Mouse (Mus musculus) midbrain, embryonic 16.5 days (tissue): ENCODE measurements around the gene Aurka. TPM values are rescaled to one million over a fixed set of nuclear protein-coding genes. Genes with fewer than 3 reads are reported as not detected.

Source experiments
- ATAC-seq: fragments of 200-750 bp; cut with Nextera tagmentation; 2 replicates; pipeline ENCODE4 v1.8.0; 2017; ENCODE audit warnings: moderate TSS enrichment
- H3K27ac ChIP-seq: fragments of 300-500 bp; sonication (generic); 2 replicates; pipeline ENCODE4 v1.5.1; 2014; ENCODE audit warnings: mild to moderate bottlenecking, low read length, mixed read lengths
- H3K27me3 ChIP-seq: fragments of 300-500 bp; sonication (generic); 2 replicates; pipeline ENCODE4 v1.6.1; 2014; ENCODE audit warnings: low read depth, low read length, mixed read lengths; ENCODE audit not compliant: control insufficient read depth, insufficient read depth
- H3K36me3 ChIP-seq: fragments of 300-500 bp; sonication (generic); 2 replicates; pipeline ENCODE4 v1.6.1; 2014; ENCODE audit warnings: mild to moderate bottlenecking, low read length, moderate library complexity, mixed read lengths; ENCODE audit not compliant: control insufficient read depth, insufficient read depth
- H3K4me1 ChIP-seq: fragments of 300-500 bp; sonication (generic); 2 replicates; pipeline ENCODE4 v1.6.1; 2014; ENCODE audit warnings: mild to moderate bottlenecking, low read length, mixed read lengths; ENCODE audit not compliant: control insufficient read depth, insufficient read depth
- H3K4me2 ChIP-seq: fragments of 300-500 bp; sonication (generic); 2 replicates; pipeline ENCODE4 v1.6.1; 2014; ENCODE audit warnings: mild to moderate bottlenecking, low read length, mixed read lengths
- H3K4me3 ChIP-seq: fragments of 300-500 bp; sonication (generic); 2 replicates; pipeline ENCODE4 v1.5.1; 2014; ENCODE audit warnings: low read depth, mild to moderate bottlenecking, low read length, moderate library complexity, mixed read lengths
- H3K9ac ChIP-seq: fragments of 300-500 bp; sonication (generic); 2 replicates; pipeline ENCODE4 v1.6.1; 2014; ENCODE audit warnings: low read depth, low read length, mixed read lengths
- H3K9me3 ChIP-seq: fragments of 300-500 bp; sonication (generic); replicated peaks from 2 replicates; pipeline ENCODE4 v1.6.1; 2014; ENCODE audit warnings: mild to moderate bottlenecking, low read length, mixed read lengths; ENCODE audit not compliant: control insufficient read depth, poor library complexity, severe bottlenecking
- WGBS: fragments of 180-500 bp; shearing (Covaris S2); extraction: QIAGEN DNeasy Blood & Tissue Kit; methylation state at CpG from one replicate; pipeline ENCODE4 v1.1.7; 2014; 5-methylcytosine and 5-hydroxymethylcytosine counted together
- polyA plus RNA-seq: library from polyadenylated mRNA; unstranded; fragments of >200 nt; fragmentation: Nextera tagmentation; extraction: Ambion mirVana; gene quantifications from 2 replicates; pipeline ENCODE4 v1.2.1, GENCODE M21; 2015

Gene Aurka
- polyA plus RNA-seq, 1 experiment from 2014 or later = 10.4 TPM

DNA sequence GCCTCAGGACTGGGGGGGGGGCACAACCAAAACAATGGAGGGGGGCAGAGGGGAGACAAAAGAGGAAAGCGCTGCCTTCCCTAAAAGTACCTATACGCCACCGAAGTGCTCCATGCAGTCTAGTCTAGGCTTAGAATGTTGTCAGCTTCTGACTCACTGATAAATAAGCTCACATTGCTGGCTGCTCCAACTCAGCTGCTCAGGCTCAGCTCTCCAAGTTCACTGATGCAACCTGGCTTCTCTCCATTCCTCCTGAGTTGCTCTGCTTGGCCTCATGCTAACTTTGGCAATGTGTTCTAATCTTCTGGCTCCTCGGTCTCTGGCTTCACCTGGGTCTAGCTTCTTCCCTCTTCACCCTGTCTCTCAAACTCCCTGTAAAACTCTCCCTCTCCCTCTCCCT lies 6.2 kb upstream of the Aurka start:
- H3K4me1 ChIP-seq = peaks cover 6% of the 10 kb centered on the region
- peaks cover 42% of the 10 kb centered on the region for H3K36me3 ChIP-seq
- no peaks in the 10 kb centered on the region for H3K27me3 ChIP-seq
- H3K9ac ChIP-seq = no peak overlapping the region
- 90% methylated on average over 4 of the region's 4 CpGs for WGBS
- ATAC-seq = no peak
- no peak overlapping the region for H3K4me3 ChIP-seq
- no peak overlapping the region for H3K4me2 ChIP-seq
- no peaks in the 10 kb centered on the region for H3K9me3 ChIP-seq
- H3K27ac ChIP-seq = no peak overlapping the region

GRCm38 (mm10) chr2:172371258-172371657 lies 923 bp upstream of the Aurka start:
- no peak for ATAC-seq
- under 1% methylated on average over 11 of the region's 11 CpGs for WGBS
- H3K27me3 ChIP-seq = no peaks in the 10 kb centered on the region

GRCm38 (mm10) chr2:172363176-172363575 lies 7.2 kb downstream of the Aurka start:
- WGBS = 90% methylated on average over 7 of the region's 7 CpGs
- ATAC-seq = no peak

More at GRCm38 (mm10) chr2:172371258-172371657, 923 bp upstream of the Aurka start:
- peaks cover 14% of the 10 kb centered on the region for H3K4me1 ChIP-seq
- peak overlapping the region; percentile 80 for H3K27ac ChIP-seq
- H3K36me3 ChIP-seq = peaks cover 13% of the 10 kb centered on the region
- peak overlapping the region; percentile 97 for H3K4me3 ChIP-seq
- H3K4me2 ChIP-seq = peak overlapping the region; percentile 78
- H3K9me3 ChIP-seq = no peaks in the 10 kb centered on the region
- H3K9ac ChIP-seq = peak overlapping the region; percentile 93

GRCm38 (mm10) chr2:172355833-172356232 lies 14.5 kb downstream of the Aurka start:
- Histone ChIP-seq H3K4me3 (no peak overlapping the region), H3K36me3 (0 out of 2 replicates have a peak, but pooled peaks cover 4% of the 10 kb centered on the region), H3K9me3 (no peaks in the 10 kb centered on the region), H3K27me3 (no peaks in the 10 kb centered on the region), H3K4me1 (peaks cover 12% of the 10 kb centered on the region), H3K27ac (no peak overlapping the region; the same call in 1 of the 2 replicates), H3K9ac (no peak overlapping the region), H3K4me2 (no peak overlapping the region)
- WGBS = 83% methylated on average over 5 of the region's 5 CpGs
- no peak for ATAC-seq

More at GRCm38 (mm10) chr2:172363176-172363575, 7.2 kb downstream of the Aurka start:
- H3K36me3 ChIP-seq = no peaks in the 10 kb centered on the region; the same call in 1 of the 2 replicates
- no peak overlapping the region for H3K4me2 ChIP-seq
- no peak overlapping the region for H3K4me3 ChIP-seq
- H3K27me3 ChIP-seq = no peaks in the 10 kb centered on the region
- no peaks in the 10 kb centered on the region; the same call in 1 of the 2 replicates for H3K4me1 ChIP-seq
- no peak overlapping the region for H3K9ac ChIP-seq
- H3K27ac ChIP-seq = no peak overlapping the region
- H3K9me3 ChIP-seq = no peaks in the 10 kb centered on the region

DNA sequence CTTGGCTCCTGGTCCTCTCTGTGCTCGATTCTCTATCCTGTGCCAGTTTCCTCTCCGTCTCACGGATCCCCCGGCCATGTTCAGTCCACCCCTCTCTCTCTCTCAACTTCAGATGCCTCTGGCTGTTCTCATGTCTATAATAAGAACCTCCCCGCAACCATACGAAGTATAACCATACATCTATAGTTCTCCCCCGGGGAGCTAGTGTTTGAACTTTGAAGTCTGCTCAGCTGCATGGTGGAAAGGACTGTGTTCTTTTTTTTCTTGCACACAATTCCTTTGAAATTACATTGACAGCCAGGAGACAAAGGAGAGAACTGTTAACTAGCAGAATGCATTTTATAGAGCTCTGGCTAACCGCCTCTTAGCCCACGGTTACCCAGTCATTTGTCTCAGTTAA lies 15.6 kb downstream of the Aurka start:
- Histone ChIP-seq H3K9me3 (no peaks in the 10 kb centered on the region), H3K4me3 (no peak overlapping the region), H3K36me3 (0 out of 2 replicates have a peak, but pooled peaks cover 4% of the 10 kb centered on the region), H3K27me3 (no peaks in the 10 kb centered on the region), H3K4me1 (peaks cover 12% of the 10 kb centered on the region), H3K27ac (peak overlapping the region; percentile 71), H3K4me2 (no peak overlapping the region), H3K9ac (no peak overlapping the region)
- ATAC-seq = peak; percentile 30; the same call in 1 of the 2 replicates
- 48% methylated on average over 9 of the region's 9 CpGs for whole genome bisulfite sequencing

GRCm38 (mm10) chr2:172353218-172353617 lies 17.1 kb downstream of the Aurka start:
- WGBS = 40% methylated on average over 9 of the region's 9 CpGs

DNA sequence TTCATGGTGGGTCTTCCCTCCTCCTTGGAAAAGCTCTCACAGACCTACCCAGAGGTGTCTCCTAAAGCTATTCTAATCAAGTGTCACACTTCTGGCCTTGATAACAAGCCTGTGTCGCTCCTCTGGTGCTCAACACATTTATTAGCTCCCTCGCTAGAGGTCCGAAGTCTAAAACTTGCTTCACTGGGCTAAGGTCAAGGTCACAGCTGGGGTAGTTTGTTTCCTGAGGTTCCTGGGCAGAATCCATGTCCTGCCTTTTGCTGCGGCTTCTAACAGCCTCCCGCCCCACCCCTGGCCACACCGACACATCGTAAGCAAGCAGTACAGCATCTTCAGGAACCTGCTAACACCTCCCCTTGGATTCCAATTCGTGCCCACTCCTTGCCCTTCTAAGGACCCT lies 19.6 kb downstream of the Aurka start:
- ATAC-seq = no peak
- Histone ChIP-seq H3K4me2 (no peak overlapping the region), H3K27me3 (no peaks in the 10 kb centered on the region), H3K27ac (no peak overlapping the region), H3K9ac (no peak overlapping the region), H3K9me3 (no peaks in the 10 kb centered on the region), H3K4me1 (peaks cover 15% of the 10 kb centered on the region), H3K4me3 (no peak overlapping the region), H3K36me3 (no peaks in the 10 kb centered on the region)
- WGBS = 86% methylated on average over 8 of the region's 8 CpGs

More at GRCm38 (mm10) chr2:172353218-172353617, 17.1 kb downstream of the Aurka start:
- no peaks in the 10 kb centered on the region for H3K9me3 ChIP-seq
- H3K9ac ChIP-seq = no peak overlapping the region
- no peak overlapping the region for H3K4me2 ChIP-seq
- ATAC-seq = no peak
- H3K4me1 ChIP-seq = peaks cover 12% of the 10 kb centered on the region
- 0 out of 2 replicates have a peak overlapping the region, but pooled peaks have one; percentile 18 for H3K27ac ChIP-seq
- 0 out of 2 replicates have a peak, but pooled peaks cover 4% of the 10 kb centered on the region for H3K36me3 ChIP-seq
- H3K27me3 ChIP-seq = no peaks in the 10 kb centered on the region
- H3K4me3 ChIP-seq = no peak overlapping the region

GRCm38 (mm10) chr2:172349776-172350175 lies 20.6 kb downstream of the Aurka start:
- H3K27me3 ChIP-seq = no peaks in the 10 kb centered on the region
- no peak for ATAC-seq
- H3K27ac ChIP-seq = no peak overlapping the region
- peaks cover 8% of the 10 kb centered on the region; the same call in 1 of the 2 replicates for H3K4me1 ChIP-seq
- WGBS = 78% methylated on average over 14 of the region's 14 CpGs
- H3K4me2 ChIP-seq = no peak overlapping the region
- no peaks in the 10 kb centered on the region for H3K36me3 ChIP-seq
- no peak overlapping the region for H3K9ac ChIP-seq
- no peaks in the 10 kb centered on the region for H3K9me3 ChIP-seq
- H3K4me3 ChIP-seq = no peak overlapping the region

DNA sequence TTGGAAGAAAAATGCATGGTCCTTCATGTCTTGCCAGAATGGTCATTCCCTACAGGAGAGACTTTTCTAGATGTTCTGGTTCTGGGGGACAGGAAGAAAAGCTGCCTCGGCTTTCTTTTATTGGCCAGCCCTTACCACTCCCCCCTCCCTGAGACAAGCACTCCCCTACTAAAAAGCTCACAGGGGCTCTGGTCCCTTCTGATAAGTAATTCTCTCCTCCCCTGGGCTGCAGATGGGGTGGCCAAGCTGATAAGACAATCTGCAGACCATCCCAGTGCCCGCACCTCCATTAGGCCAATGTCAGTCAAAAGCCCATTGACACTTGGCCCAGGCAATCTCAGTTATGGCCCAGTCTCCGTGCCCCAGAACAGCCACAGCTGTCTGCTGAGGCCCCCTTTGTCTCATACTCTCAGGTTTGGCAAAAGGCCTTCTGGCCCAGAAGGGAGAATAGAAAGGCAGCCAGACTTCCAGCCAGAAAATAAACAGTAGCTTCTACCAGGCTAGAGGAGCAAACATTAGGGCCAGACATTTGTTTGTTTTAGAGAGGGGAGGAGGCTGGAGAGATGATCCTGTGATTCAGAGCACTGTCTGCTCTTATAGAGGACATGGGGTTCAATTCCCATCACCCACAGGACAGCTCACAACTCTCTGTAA lies 21.9 kb downstream of the Aurka start:
- Histone ChIP-seq H3K27ac (no peak overlapping the region), H3K27me3 (no peaks in the 10 kb centered on the region), H3K36me3 (no peaks in the 10 kb centered on the region), H3K9ac (no peak overlapping the region), H3K4me2 (no peak overlapping the region), H3K9me3 (no peaks in the 10 kb centered on the region), H3K4me1 (peaks cover 6% of the 10 kb centered on the region; the same call in 1 of the 2 replicates), H3K4me3 (no peak overlapping the region)
- ATAC-seq = no peak
- 50% methylated on average over 3 of the region's 3 CpGs for WGBS
